Mouse (Mus musculus) adrenal gland, adult (tissue): ENCODE measurements around the gene Rhou.
"Not testable (repeated sequence)": the region's sequence is repeated elsewhere in the genome, so short reads cannot be mapped to it uniquely, and the experiment has no call there.

Experiments
- DNase-seq, 2 experiments: peaks; one replicate each; pipeline ENCODE4 v3.0.0; 2022 to 2023; ENCODE audit warnings: low spot score in 1 of 2; ENCODE audit not compliant: inconsistent age in 2 of 2

The Rhou gene

DNA sequence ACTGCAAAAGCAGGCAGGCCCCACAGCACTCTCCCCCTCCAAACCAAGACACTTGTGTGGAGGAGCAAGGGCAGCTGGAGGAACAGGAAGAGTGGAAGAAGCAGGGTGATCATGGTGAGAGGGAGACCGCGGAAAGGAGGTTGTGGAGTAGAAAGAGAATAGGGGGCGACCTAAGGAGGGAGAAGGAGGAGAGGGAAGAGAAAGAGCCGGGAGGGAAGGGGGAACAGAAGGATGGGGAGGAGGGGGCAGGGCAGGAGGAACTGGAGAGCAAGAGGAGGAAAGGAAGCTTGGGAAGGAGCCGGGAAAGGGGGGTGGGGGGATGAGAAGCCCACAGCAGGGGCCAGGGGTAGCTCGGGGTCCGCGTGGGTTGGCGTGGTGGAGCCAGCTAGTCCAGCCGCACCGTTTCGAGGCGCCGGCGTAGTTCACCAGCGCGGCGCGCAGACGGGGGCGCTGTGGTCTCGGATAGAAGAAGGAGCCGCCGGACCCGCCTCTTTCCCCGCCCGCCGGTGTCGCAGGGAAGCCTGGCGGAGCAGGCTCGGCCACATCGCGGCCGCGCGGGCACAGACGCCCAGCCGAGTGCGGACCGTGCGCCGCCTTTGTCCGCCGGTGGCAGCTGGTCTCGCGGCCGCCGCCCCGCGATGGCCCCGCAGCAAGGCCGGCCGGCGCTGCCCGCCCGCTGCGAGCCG, at the start of gene Rhou:
Gene Rhou, plus strand, starts transcription at position 622 of the 686 bp plus-strand sequence.
- peak; percentile 94 to 97 for DNase-seq

DNA sequence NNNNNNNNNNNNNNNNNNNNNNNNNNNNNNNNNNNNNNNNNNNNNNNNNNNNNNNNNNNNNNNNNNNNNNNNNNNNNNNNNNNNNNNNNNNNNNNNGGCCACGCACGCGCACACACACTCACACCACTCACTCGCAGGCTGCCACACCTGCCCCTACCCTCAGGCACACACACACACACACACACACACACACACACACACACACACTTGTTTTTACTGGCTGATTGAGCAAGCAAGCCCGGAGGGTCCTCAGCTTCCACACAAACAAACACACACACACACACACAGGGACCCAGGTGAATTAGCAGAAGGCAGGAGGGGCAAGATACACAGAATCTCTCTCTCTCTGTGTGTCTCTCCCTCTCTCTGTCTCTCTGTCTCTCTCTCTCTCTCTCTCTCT, 41.1 kb upstream of the Rhou start:
- peak in 1 of 2 experiments; percentile 13 for DNase-seq

DNA sequence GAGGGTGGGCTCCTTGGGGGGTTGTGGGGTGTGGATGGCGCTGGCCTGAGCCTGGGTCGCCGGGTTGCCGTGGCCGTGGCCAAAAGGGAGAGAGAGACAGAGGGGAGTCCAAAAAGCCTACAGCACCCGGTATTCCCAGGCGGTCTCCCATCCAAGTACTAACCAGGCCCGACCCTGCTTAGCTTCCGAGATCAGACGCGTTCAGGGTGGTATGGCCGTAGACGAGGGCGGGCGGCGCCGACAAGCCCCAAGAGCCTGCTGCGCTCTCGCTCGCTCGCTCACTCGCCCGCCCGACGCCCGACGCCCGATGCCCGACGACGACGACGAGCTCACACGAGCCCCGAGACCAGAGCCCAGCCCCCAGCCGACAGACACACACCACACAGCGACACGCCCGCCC, 30.2 kb upstream of the Rhou start:
- DNase-seq, result not testable (repeated sequence)

DNA sequence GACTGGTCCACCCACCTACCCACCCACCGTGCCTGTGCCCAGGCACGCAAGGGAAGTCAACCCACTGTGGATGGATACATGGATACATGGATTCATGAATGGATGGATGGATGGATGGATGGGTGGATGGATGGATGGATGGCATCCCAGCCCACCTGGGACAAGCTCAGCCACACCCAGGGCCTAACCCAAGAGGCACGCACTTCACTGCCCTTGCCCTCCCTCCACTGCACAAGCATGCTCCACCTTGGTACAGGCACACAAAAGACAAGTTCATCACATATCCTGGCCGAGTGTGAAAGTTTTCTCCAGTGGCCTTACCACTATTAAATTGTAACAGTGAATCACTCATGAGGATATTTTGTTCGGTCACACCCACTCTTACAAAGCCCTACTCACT, 29.5 kb upstream of the Rhou start:
- DNase-seq, result peak in 1 of 2 experiments; percentile 11

DNA sequence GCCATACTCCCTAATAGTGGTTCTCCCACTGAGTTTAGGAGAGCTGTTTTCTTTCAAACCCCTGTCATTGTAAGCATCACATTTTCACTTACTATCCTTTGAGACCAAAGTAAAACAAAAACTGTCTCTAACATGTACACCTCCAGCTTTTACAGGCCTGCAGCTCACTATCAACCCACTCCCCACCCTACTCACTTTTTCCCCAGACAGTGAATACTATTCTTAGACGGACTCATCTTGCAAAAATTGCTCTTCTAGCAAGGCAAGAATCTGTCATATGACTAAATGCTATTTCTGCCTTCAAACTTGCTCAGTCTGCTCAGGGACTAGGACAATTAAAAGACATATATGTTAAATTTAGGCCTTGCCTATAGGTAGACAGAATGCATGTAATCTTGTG, 29.0 kb upstream of the Rhou start:
- DNase-seq, result peak in 1 of 2 experiments; percentile 10

DNA sequence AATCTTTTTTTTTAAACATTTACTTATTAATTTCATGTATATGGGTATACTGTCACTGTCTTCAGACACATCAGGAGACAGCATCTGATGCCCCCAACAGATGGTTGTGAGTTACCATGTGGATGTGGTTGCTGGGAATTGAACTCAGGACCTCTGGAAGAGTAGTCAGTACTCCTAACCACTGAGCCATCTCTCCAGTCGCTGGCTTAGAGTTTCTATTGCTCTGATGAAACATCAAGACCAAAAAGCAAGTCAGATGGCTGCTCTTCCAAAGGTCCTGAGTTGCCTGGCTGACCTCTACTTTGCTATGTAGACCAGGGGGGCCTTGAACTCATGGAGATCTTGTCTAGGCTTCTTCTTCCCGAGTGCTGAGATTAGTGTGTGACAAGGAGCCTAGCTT, 28.0 kb upstream of the Rhou start:
- peak in 1 of 2 experiments; percentile 29 for DNase-seq

DNA sequence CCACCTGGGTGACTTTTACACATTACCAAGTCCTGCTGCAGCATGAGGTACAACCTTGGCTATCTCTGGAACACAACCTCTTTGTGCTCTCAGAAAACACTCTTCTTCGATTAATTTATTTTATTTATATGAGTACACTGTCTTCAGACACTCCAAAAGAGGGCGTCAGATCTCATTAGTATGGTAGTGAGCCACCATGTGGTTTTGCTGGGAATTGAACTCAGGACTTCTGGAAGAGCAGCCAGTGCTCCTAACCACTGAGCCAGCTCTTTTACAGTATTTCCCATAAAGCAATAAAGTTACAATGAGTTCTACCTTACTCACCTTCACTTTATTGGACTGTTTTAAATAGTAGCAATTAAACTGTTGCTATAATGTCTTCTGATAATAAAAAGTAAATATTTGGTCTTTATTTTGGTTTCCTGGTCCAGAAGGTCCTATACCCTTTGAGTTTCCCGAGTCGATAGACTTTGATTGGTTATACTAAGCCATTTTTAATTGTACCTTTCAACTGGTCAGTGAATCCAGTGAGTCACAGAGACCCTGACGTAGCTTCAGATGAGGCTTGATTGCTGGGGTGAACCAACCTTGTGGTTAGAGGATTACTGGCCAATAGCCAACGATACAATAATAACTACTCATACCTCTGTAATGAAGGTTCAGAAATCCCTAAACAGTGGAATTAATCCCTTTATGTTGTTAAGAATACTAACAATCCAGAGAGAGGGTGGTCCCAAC, 26.1 kb upstream of the Rhou start:
- DNase-seq, result peak in 1 of 2 experiments; percentile 28

DNA sequence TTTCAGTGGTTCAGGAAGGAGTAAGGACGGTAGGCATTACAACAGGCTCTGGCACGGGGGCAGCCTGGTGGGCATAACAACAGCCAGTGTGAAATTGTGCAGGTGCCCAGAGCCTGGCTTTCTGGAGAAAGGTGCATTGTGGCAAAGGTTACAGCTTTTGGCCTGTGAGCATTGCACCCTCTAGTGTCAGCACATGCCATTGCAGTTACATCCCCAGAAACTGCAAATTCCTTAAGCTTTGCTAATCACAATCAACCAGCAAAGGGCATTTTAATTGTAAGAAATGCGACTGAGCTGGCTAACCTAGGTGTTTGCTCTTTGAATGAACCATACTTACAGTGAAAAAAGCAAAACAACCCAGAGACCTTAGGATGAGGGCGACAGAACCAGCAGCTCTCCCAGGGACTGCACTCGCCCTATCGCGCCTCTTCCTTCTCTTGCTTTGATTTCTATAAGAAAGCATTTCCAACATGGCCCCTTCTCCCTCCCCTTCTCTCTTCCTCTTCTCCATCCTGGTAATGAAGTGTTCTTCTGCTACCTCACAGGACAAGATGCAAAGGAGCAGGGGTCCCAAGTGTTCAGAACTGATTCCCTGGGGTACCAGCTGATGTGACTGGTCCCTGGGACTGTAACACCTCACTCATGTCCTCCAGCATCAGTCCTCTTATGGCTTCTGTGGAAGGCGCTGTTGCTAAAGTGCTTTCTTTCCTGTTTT, 25.3 kb upstream of the Rhou start:
- DNase-seq, result peak; percentile 55 to 87

DNA sequence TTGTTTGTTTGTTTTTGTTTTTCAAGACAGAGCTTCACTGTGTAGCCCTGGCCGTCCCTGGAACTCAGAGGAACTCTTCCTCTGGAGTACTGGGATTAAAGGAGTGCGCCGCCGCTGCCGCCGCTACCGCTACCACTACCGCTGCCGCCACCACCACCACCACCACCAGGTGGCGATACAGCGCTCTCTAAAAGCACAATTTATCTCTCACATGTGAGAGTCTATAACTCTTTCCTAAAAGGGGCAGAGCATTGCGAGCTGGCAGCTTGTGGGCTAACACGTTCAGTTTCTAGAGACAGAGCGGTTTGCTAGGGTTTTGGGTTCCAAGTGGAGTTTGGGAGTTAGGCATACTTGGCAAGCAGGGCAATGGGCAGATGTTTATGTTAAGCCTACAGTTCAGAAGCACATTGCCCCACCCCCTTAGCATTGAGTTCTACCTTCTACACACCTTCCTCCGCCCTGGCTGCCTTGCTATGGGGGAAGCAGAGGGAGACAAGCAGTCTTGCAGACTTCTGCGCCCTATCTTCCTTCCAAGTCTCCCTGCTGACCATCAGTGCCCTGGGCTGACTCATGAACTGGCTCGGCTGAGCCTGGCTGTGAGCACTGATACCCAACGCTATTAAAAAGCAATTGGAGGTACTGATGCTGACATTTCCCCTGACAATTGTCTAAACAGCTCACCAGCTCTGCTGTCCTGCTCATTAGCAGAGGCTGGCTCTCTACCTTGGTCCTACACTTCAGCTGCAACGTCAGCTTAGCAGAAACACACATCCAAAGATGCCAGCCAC, 24.6 kb upstream of the Rhou start:
- DNase-seq, result peak; percentile 74 to 90

DNA sequence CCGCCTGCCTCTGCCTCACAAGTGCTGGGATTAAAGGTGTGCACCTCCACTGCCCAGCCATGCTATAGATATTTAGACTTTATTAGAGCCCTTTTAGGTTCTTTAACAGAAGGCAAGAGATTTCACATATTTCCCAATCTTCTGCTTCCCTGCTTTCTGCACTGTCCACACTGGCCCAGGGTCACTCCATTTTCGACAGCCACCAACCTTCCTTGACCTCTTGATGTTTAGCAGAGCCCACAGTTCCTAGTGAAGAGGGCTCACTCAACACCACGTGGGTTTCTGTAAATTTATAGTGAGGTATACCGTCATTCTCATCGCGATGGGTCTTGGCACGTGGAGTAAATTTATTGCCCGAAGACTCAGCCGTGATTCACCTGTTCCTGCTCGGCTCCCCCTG, 23.7 kb upstream of the Rhou start:
- peak; percentile 23 to 59 for DNase-seq

DNA sequence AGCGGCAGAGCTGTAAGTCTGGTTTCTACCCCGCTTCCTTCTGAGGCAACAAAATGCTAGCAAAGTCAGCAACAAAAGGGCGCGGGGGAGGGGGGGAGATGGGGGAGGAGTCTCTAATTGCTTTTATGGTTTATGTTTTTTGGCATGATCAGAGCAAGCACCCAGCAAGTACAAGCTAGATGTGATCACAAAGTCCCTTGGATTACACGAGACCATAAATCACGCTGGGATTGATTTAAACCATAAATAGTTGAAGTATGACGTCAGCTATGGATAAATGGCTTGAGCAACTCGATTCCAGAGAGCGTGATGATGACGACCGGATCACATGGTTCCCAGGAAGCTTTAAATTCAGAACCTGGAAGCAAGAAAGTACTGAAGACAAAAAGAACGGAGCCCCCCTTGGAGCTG, 22.9 kb upstream of the Rhou start:
- DNase-seq, result peak; percentile 27 to 55

DNA sequence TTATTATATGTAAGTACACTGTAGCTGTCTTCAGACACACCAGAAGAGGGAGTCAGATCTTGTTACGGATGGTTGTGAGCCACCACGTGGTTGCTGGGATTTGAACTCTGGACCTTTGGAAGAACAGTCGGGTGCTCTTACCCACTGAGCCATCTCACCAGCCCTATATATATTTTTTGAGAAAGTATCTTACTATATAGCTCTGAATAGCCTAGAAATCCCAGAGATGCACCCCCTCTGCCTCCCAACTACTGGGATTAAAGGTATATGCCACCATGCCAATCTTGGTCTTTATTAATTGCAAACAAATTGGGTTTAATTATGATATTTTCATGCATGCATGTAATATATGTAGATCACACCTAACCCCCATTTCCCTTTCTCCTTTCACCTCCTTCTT, 22.0 kb upstream of the Rhou start:
- not testable (repeated sequence) for DNase-seq

DNA sequence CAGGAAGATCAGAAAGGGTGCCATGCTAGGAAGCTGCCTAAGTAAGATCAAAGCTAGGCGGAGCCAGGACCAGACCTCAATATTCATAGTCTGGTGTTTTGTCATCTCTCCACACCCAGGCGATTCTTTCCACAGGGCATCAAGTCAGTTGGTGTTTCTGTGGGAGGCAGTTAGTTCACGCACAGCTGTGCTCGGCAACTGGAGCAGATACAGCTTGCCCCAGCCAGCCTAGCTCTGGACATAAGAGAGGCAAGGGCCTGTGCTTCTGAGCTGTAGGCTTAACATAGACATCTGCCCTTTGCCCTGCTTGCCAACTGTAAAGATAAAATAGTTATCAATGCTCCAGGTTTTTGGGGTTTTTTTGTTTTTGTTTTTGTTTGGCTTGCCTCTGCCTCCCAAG, 21.5 kb upstream of the Rhou start:
- DNase-seq, result no peak

DNA sequence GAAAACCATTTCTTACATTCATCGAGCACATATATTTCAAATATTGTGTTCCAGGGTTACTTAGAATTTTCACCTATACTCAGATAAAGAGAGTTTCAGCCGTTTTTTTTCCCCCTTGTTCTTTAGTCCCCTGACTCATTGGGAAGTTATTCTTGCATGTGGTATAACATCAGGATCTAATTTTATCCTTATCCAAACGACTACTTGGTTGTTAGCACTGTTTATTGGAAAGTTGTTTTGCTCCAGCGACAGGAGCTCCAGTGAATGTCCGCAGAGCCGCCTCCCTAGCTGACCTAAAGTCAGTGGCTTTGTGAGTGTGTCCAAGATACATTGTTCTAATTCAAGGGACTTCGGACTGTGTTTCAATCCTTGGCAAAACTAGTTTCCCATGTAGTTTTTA, 19.9 kb upstream of the Rhou start:
- no peak for DNase-seq

DNA sequence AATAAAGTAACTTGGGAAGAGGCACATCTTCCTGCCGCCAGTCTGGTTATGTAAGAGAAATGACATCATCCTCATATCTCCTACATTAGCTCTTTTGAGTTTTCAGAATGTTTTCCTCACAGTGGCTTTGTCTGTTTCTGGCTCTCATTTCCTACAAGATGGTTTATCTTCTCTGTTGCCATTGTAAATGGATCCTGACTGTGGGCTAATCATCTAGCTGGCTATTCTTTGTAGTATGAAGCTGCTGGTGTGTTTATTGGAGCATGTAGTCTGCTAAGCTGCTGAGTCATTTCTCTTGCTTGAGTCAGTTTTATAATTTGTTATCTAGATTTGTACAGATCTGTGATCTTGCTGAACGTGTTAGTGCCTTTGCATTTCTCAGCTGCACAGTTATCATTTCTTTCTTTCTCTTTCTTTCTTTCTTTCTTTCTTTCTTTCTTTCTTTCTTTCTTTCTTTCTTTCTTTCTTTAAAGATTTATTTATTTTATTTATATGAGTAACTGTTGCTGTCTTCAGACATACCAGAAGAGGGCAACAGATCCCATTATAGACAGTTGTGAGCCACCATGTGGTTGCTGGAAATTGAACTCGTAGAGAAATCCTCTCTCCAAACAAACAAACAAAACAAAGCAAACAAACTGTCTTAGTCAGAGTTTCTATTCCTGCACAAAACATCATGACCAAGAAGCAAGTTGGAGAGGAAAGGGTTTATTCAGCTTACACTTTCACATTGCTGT, 19.2 kb upstream of the Rhou start:
- peak; percentile 45 to 90 for DNase-seq

DNA sequence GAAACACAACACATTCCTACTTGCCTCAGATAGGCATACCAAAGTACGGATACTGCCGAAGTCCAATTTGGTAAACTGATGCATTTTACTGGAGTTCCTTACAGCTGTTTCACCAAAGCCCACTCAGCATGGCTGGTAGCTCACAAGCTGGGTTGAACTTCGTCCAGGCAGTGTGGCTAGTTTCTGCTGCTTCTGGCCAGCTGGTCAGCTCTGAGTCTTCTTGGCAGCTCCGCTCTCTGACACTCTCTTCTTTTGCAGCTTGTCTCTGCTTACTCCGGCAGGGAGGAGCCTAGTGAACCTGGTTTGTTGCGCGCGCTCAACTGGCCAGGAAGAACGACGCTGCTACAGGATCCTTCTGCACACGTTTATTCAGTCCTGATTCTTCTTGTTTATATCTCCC, 18.1 kb upstream of the Rhou start:
- no peak for DNase-seq

DNA sequence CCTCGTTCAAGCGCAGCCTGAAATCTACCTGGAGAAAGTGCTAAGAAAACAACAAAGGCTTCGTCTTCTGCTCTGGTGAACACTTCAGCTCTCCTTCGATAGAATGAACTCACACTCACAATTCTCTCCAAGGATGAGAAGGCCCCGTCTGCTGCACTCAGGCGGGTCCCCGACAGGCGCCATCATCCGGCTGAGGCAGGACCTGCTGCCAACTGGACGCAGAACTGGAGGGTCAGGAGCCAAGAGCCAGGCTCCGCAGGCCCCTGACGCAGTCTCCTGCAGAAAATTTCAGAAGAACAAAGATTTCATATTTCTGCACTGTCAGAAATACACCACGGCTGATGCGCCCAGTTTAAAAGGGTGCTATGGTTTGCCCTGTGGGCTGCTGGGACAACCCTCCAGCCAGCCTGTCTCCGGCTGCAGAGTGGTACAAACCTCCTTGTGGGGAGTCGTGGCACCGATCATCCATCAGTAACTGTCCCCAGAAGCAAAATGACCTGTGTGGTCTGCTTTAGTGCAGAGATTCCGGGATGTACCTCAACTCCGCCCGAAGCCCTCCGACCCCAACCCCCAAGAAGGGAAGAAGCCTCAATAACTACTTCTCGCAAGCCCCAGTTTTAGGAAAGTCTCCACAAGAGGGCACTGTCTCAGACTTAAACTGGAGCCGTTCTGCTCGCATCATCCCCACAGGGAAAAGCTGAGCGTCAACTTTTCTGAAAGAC, 10.2 kb upstream of the Rhou start:
- DNase-seq, result peak; percentile 54 to 89

DNA sequence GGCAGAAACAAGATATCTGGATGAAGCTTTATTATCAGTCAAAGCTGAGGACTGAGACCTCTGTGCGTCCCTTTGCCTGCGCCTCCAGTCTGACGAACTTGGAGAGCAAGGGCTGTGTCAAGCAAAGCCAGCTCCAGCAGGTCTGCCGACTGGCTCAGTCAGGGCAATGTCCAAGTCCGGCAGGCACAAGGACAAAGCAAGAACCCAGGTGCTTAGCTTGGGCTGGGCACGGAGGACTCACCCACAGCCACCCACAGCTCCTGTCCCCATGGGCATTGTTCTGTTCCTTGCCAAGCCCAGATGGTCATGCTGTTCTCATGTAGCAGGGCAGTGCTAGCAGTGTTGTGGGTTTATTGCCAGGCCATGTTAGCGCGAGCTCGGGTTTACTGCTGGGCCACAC, 8.5 kb upstream of the Rhou start:
- no peak for DNase-seq

DNA sequence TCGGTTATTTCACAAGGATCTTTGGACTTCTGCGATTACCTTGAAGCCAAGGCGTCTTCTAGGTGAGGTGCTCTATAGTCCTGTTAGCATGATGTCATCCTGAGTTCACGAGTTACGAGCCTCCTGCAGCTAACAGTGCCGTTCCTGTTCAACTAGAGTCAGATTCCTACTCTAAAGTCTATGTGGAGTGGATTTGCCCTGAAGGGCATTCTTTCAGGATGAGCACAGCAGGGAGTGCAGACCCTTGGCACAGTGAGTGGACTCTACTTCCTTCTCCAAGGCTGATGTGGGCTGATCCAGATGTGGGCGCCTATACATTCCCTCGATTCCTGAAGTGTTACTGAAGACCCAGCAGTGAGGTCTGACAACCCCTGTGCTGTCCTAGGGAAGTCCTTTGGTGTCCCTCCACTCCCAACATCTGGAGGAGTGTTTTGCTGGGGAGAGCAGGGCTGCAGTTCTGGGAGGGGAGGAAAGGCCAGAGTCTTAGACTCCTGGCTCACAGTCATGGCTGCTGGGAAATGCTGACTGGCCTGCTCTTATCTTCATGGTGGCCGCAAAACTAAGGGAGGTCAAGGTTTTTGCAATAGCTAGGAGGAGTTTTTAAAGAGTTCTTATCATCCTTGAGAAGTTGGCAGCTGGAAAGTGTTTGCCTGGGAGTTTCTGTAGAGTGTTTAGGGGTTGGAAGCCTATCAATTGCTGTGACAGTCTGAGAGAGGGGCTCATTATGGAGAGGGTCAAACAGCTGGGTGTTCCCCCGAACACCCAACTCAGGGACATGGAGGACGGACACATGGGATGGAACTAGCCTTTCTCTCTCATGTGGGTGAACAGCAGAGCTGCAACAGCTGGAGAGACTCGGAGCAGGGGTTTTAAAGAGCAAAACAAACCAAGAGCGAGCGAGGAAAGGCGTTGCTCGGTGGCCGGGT, 5.2 kb upstream of the Rhou start:
- peak; percentile 55 to 84 for DNase-seq
